Mouse (Mus musculus): ENCODE results near the gene Samd5. TPM values are rescaled to one million over a fixed set of nuclear protein-coding genes. Genes with fewer than 3 reads are reported as not detected.

Samd5 gene
- total RNA-seq, 2 experiments from 2014 or later, result 1.6 to 4.3 TPM

DNA sequence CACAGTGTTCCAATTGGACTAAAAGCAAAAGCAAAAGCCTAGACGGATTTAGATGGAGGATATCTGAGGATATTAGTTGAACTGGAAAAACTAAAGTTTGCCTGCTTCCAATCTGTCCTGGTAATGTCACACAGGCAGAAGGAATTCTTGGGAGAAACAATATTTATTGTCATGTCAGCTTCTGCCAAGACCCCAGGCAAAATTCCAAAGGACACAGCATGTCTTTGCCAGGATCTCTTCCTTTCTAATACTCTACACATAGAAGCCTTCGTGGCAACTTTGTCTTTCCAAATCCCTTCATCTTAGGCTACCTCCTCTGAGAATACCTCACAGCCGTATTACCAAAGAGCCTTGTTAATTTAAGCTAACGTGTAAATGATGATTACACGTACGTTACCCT is 4.7 kb downstream of the Samd5 start:
- intact Hi-C loops (cut with DNase I; ENCODE audit: low total_unique reads), result no loop called here
- no peak for DNase-seq

DNA sequence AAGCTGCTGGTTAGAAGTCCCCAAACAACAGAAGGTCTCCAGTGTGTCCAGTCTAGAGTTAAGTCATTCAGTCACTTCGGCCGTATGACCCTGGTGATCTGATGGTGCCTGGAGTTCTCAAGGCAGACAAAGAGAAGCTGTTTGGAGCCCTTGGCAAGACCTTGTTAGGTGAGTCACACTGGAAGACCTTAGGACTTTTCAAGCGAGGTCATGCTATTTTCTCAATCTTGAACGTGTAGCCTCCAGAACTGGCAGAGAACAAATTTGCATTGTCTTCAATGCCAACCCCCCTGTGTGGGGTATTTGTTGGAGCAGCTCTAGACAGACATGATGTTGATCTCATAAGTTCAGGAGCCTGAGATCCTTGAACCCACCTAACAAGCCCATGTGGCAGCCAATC is 6.2 kb downstream of the Samd5 start:
- intact Hi-C loops (cut with DNase I; ENCODE audit: low total_unique reads), result no loop called here
- DNase-seq, result no peak

DNA sequence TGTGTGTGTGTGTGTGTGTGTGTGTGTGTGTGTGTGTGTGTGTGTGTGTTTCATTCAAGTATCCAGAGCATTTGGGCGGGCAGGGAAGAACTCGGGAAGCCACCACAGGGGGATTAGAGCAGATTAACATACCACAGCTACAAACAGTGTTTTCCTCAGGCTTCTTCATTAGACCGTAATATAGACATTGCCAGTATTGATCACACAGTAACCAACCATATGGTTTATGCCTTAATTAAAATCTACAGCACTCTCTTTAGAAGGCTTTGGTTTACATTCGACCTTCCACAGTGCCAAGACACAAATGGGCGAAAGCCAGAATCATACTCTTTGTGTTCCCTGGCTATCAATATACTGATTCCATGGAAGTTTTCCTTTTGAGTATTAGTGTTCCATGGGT is 22.1 kb downstream of the Samd5 start:
- no peak for DNase-seq
- intact Hi-C loops (cut with DNase I; ENCODE audit: low total_unique reads), result no loop called here

DNA sequence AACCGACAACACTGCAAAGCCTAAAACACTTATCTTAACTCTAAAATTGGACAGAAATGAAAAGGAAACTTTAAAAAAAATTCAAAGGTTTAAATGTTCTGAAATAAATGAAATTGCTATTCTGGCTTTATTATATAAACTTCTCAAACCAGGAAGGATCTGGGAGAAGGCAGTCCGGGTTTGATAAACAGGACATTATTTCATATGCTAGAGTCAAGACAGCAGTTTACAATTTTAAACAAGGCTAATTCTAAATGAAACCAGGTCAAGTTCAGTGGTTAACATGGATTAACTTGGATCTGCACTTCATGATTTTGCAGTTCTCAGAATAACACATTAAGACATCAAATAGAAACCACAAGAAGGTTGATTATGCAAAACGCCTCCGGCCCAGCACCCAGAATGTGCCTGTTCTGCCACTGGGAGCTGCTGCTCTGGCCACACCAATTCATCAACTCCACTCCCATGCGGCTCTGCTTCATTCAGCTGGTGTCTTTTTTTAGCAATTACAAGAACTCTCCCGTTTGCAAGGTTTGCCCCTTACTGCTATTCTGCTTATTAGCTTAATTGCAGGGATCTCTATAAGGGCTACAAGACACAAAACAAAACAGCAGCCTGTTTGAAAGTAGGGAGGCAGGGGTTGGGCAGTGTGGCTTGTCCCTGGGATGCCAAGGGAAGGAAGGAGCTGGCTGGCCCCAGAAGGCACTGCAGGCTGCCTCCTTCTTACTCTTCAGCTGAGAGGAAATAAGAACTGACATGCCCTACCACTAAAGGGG is 24.8 kb downstream of the Samd5 start:
- intact Hi-C loops (cut with DNase I; ENCODE audit: low total_unique reads), result no loop called here
- no peak for DNase-seq

DNA sequence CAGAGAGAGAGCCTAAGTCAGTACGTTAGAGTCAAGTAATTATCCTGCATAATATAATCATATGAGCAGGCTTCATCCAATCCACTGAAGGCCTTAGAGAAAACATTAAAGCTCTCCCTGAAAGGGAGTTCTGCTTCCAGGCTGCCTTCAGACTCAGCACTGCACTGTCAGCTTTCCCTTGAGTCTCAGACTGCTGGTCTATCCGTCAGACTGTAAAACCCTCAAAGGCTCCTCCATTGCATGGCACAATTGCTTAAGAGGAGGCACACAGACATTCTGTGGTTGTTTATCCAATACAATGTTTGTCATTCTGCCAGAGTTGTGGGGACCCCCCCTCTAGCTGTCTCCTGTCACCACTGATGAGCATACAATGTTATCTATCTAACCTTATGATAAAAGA is 26.5 kb downstream of the Samd5 start:
- DNase-seq, result no peak
- intact Hi-C loops (cut with DNase I; ENCODE audit: low total_unique reads), result no loop called here

DNA sequence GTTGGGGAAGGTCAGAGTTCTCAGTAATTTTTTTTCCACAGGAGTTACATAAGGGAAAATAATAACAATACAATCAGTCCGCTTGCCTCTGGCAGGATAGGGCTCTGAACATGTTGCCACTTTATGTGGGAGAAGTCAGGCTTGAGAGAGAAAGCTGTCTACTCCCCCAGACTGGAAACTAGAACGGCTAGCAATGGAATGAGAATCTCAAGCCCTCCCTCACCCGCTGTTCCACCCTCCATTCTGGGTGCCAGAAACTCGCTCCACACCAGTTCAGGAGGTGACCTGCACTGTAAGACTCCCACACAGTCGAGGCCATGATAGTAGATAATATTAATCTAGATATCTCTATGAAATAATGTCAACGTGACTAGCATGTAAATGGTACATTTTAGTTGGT is 27.3 kb downstream of the Samd5 start:
- no peak for DNase-seq
- intact Hi-C loops (cut with DNase I; ENCODE audit: low total_unique reads), result no loop called here

DNA sequence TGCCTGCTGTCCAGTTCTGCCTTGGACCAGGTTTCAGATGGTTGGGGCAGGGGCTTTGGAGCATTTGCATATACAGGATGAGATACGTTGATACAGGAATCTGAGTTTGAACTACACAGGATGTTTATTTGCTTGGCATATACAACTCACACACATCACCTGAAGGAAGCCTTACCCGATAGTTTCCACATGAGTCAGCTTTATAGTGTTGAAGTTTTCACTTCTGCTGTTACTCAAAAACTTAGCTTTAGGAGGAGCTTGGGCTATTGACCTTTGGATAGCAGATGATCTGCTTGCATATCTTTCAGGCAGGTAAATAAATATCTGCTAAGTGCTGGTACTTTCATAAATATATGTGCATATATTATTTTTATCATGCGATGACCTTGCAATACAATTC is 28.6 kb downstream of the Samd5 start:
- intact Hi-C loops (cut with DNase I; ENCODE audit: low total_unique reads), result no loop called here
- DNase-seq, result no peak

DNA sequence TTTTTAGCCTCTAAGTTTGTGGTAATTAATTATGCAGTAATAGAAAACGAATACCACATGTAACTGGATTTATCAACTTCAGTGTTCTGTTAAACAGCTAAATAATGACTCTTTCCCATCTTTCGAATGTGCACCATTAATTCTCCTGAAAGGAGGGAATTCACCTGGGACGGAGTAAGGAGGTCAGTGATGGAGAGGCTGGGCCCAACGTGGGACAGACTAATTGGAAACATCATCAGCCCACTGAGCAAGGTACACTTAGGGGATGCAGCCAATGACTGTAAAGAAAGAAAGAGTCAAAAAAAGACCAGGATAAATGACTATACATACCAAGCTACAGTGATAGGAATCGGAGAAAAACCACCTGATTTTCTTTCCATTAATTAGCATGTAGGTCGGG is 31.5 kb downstream of the Samd5 start:
- intact Hi-C loops (cut with DNase I; ENCODE audit: low total_unique reads), result no loop called here
- no peak for DNase-seq

DNA sequence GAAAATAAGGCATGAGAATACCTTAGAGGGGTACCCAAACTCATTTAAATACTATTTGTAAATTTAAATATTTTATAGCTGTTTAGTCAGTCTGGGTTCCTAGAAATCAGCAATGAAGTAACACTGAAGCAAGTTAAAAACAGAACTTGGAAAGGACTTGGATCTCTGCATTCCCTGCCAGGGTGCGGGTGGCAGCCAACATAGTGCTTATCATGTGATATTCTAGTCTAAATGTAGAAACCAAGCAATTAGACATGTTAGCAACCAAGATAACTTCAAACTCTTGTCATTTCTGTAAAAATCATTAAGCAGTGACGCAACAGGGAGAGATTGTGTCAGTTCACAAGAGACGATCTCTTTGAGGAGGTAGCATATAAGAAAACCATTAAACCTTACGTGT is 32.9 kb downstream of the Samd5 start:
- intact Hi-C loops (cut with DNase I; ENCODE audit: low total_unique reads), result no loop called here
- DNase-seq, result no peak

DNA sequence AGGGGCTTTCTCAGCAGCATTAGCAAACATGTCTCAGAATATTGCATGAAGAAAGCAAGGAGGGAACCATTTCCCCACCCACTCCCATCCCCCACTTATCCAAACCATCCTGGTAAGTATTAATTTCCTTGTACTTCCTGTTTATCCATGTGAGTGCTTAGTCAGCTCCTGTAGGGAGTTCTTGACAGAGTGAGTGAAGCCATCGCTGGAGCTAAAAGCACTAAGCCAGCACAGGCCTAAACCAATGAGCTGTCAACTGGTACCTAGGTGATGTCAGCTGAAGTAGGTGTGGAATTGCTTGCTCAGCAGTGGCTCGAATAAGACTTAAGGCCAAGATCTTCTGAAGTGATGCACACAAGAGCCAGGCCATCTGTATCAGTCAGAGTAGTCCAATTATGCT is 34.3 kb downstream of the Samd5 start:
- intact Hi-C loops (cut with DNase I; ENCODE audit: low total_unique reads), result no loop called here
- no peak for DNase-seq

DNA sequence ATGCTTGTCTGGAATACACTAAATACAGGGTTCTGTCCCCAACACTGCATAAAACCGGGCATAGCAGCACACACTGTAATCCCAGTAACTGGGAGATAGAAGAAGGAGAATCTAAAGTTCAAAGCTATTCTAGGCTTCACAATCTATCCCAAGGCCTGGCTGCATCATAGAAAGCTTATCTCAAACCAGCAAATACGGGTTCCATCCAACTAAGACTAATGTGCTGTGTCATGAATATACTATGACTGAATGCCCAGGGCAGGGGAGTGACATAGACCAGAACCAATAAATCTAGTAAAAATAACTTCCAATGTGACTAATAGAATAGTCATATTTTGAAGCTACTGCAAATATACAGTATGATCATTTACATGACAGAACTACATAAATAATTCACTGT is 35.0 kb downstream of the Samd5 start:
- DNase-seq, result no peak
- intact Hi-C loops (cut with DNase I; ENCODE audit: low total_unique reads), result no loop called here

DNA sequence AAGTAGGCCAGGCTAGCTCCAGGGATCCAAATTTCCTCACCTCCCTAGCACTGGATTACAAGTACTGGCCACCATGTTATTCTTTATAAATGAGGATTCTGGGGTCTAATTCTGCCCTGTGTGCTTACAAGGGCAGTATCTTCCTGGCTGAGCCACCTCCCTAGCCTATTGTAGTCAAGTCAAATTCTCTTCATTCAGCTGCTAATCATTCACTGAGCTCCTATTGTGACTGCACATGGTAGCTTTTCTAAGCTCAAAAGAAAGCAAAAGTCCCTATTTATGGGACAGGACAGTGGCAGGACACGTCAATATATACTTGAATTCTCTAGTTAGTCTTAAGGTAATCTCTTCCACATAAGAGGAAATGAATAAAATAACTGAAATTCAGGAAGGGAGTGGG is 49.7 kb downstream of the Samd5 start:
- intact Hi-C loops (cut with DNase I; ENCODE audit: low total_unique reads), result no loop called here
- DNase-seq, result no peak

DNA sequence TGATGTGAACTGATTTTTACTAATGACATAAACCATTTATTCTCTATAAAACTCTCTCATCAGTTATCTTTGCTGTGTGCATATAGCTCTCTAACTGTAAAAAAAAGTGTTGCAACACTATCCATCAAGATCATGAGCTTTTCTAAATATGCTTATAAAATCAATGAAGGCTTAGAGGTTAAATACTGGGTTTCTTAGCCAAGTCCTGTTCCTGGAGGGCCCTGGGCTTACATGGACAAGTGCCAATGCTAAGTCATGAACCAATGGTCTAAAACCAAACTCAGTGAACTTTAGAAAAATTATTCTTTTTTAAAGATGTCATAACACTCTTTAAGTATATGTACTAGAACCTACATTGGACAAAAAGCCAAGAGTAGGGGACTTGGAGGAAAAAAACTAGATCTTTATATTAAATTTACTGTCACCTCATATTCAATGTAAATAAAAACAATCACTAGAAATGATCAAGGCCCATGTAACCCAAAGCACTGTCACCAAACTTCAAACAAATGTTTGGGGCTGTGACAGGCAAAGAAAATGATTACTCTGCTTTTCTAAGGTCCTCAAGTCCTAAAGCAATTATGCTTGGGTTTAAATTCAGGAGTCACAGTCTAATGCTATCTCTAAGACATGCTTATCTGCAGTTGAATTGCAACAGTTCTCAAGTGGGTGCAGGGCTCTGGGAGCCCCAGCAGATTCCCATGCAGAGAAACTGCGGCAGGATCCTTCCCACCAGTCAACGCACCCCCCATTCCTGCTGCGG is 52.9 kb downstream of the Samd5 start:
- intact Hi-C loops (cut with DNase I; ENCODE audit: low total_unique reads), result no loop called here
- DNase-seq, result no peak

DNA sequence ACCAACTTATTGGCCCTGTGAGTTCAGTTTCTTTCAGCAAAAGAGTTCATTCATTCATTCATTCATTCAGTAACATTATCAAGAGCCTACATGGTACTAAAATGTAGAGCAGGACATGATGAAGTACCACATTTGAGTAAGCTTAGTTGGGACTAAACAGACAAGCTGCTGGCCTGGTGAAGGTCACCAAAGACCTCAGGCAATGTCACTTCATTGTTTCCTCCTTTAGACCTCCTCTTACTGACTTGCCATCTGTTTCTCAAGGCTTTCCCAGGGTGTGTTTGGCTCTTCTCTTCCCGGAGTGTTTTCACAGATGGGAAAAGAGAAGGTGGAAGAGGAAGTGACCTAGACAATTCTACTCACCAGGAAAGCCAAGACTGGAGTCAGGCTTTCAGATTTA is 54.0 kb downstream of the Samd5 start:
- intact Hi-C loops (cut with DNase I; ENCODE audit: low total_unique reads), result no loop called here
- DNase-seq, result no peak

DNA sequence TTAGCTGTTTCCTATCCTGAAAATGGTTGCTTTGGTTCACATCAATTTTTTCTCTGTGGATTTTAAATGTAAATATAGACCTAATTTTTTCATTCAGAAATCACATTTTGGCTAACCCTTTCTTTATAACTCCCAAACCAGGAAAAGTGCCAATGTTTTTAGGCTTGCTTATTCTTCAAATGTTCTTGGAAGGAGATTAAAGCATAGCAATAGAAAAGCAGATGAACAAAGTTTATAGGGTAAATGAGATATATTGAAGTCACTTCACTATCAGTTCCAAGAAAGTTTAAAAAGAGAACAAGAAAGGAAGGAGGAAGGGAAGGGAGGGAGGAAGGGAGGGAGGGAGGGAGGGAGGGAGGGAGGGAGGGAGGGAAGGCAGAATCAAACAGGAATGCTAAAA is 60.0 kb downstream of the Samd5 start:
- intact Hi-C loops (cut with DNase I; ENCODE audit: low total_unique reads), result no loop called here
- DNase-seq, result no peak

DNA sequence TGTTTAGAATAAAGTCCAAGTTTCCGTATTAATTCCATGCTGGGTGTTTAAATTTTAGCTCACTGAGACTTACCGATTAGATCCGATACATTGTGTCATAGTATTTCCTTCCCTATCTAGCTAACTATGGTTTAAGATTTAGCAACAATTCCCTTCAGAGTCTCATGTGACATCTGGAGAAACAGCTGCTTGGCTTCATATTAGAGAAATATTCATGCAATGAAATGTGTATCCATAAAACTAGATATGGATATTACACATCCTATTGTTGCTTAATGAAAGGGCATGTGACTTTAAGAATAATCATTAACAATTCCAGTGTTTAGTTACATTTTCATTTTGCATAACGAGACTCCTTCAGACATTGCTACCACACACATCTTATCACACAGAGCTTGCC is 66.2 kb downstream of the Samd5 start:
- DNase-seq, result no peak
- intact Hi-C loops (cut with DNase I; ENCODE audit: low total_unique reads), result no loop called here

DNA sequence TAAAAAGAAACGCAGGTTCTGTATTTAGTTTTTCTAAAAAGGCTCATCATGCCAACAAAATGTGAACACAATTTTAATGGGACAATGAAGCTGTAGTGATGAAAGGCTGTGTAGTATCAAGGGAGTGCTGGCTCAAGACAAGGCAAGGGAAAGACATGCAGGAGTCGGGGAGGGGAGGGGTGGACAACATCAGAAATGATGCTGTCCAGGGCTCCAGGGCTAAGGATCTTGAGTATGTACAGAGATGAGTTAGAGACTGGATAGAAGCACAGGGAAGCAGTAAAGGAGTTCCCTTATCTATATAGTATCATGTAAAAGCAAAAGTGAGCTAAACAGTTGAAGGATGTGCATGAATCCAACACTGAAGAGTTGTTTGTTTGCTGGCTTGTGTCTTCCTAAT is 67.9 kb downstream of the Samd5 start:
- no peak for DNase-seq
- intact Hi-C loops (cut with DNase I; ENCODE audit: low total_unique reads), result no loop called here

DNA sequence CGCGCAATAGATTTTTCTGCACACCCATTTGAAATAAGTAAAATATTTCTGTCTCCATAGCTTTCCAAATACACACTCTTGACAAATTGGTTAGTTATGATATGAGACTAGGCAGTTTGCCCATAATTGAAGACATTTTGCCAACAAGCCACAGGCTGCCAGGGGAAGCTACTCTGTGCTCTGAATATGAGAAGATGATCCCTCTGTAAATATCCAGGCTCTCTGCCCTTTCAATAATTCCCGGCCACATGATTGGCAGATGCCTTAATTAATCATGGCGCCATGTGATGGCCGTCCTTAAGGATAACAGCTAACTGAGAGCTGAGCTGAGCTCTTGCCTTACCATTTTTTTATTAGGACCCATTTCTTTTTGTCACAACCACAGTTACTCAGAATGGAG is 69.4 kb downstream of the Samd5 start:
- peak; percentile 5 for DNase-seq
- intact Hi-C loops (cut with DNase I; ENCODE audit: low total_unique reads), result no loop called here

DNA sequence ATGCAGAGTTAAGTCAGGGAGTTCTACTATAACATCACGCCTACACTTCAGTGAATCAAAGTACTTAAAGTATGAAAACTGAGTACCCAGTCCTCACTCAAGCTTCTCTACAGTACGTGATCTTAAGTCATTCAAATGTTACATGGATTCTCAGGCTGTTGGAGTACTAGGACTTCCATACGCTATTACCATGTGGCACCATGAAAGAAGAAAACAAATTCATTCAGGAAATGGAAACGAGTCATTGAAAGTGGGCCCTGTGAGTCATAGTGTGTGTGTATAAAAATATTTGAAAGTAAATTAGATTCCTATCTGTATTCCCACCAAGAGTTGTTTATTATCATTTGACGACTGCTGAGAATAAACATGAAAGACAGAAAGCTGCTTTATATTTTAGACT is 71.7 kb downstream of the Samd5 start:
- DNase-seq, result no peak
- intact Hi-C loops (cut with DNase I; ENCODE audit: low total_unique reads), result no loop called here

DNA sequence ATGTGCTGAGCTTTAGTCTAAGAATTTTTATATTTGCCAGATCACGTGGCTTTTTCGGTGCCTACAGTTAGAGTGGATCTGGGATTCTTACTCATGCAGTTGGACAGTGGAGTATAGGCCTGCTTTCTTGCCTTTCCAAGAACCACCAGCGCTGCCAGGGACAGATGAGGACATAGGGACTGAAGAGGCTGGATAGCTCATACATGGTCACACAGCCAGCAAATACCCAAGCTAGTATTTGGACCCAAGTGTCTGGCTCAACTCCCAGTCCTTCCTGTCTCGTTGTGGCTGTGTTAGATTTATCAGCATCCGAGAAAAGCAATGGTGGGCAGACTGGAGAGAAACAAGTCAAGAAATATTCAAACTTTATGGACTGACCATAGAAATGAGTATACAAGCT is 72.2 kb downstream of the Samd5 start:
- peak; percentile 60 for DNase-seq
- intact Hi-C loops (cut with DNase I; ENCODE audit: low total_unique reads), result no loop called here

DNA sequence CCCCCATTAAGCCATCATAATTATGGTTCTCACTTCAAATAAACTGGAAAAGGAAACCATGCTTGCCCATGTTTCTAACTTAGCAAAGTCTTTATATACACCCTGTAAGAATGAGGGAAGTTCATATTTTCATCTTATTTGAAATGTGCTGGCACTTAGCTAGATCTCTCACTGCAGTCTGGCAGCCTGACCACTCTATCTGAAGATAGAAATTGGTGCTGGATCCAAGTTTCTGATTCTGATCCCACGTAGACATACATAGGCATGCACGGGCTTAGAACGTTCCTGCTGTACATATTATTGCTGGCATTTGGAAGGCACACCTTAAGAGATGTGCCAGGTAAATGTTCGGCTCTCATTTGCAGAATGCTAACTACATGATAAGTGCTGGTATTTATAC is 72.6 kb downstream of the Samd5 start:
- no peak for DNase-seq
- intact Hi-C loops (cut with DNase I; ENCODE audit: low total_unique reads), result no loop called here

All from gastrocnemius, postnatal 14 days (tissue).